Mouse (Mus musculus): Measurements from ENCODE around the gene Zc2hc1c. TPM values are rescaled to one million over a fixed set of nuclear protein-coding genes. Genes with fewer than 3 reads are reported as not detected.

Gene Zc2hc1c
- total and polyA plus RNA-seq, 3 experiments = 0.08 to 0.13 TPM; not detected in 1

DNA sequence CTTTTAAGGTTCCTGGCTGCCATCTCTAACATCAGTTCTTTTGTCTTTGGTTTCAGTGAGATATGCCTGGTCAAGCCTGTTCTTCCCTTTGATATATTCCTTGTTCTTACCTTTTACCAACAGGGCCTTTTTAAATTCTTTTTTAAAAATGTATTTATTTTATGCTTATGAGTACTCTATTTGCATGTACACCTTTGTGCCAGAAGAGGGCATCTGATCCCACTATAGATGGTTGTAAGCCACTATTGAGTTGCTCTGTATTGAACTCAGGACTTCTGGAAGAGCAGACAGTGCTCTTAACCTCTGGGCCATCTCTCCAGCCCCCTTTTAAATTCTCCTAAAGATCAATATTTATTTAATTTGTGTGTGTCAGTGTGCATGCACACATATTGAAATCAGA lies 4.5 kb downstream of the Zc2hc1c start:
- H3K4me2 ChIP-seq (ENCODE audit: insufficient read depth, low read depth, poor library complexity, severe bottlenecking) = no peak overlapping the region
- peaks cover 7 to 25% of the 10 kb centered on the region in 2 experiments; a peak in 3 of 4 replicates for H3K4me1 ChIP-seq (ENCODE audit: control insufficient read depth in 1 of 2, insufficient read depth in 2 of 2)
- no peak overlapping the region for H3K27ac ChIP-seq (ENCODE audit: insufficient read depth, low read depth)
- no peak overlapping the region for H3K9ac ChIP-seq (ENCODE audit: insufficient read depth, low read depth)
- peaks cover 12% of the 10 kb centered on the region for H3K9me3 ChIP-seq (replicated peaks; ENCODE audit: low read length)
- no peak for TF ChIP-seq PAX5 (IDR thresholded peaks at IDR 0.05; ENCODE audit: low read length)
- no peak for TF ChIP-seq SIN3A (IDR thresholded peaks at IDR 0.05; ENCODE audit: low read length)
- TF ChIP-seq SMC3 (IDR thresholded peaks at IDR 0.05; ENCODE audit: low read depth, low read length) = peak; percentile 30
- TF ChIP-seq RAD21 (IDR thresholded peaks at IDR 0.05; ENCODE audit: low read depth, low read length) = peak; percentile 19
- TF ChIP-seq MAX (IDR thresholded peaks at IDR 0.05; ENCODE audit: low read length) = no peak
- TF ChIP-seq POLR2A (IDR thresholded peaks at IDR 0.05; ENCODE audit: low read depth, low read length) = no peak
- peak in 1 of 2 experiments; percentile 47; a peak in 2 of 4 replicates for TF ChIP-seq CTCF (conservative IDR thresholded peaks at IDR 0.05 in 1 of 2, IDR thresholded peaks at IDR 0.05 in 1 of 2; ENCODE audit: low read depth in 2 of 2, low read length in 2 of 2)
- no peak for TF ChIP-seq UBTF (IDR thresholded peaks at IDR 0.05; ENCODE audit: low read depth, low read length)
- no peak for TF ChIP-seq TBP (conservative IDR thresholded peaks at IDR 0.05; ENCODE audit: low read depth, low read length)
- no peak for TF ChIP-seq NRF1 (IDR thresholded peaks at IDR 0.05; ENCODE audit: low read depth, low read length)
- no peak for TF ChIP-seq USF1 (IDR thresholded peaks at IDR 0.05; ENCODE audit: low read depth, low read length)
- TF ChIP-seq MAZ (IDR thresholded peaks at IDR 0.05; ENCODE audit: low read depth, low read length) = no peak
- TF ChIP-seq CHD1 (IDR thresholded peaks at IDR 0.05; ENCODE audit: low read depth, low read length) = no peak
- TF ChIP-seq ELF1 (IDR thresholded peaks at IDR 0.05; ENCODE audit: low read depth, low read length) = no peak
- no peak for TF ChIP-seq JUND (conservative IDR thresholded peaks at IDR 0.05; ENCODE audit: low read depth, low read length)
- TF ChIP-seq MAFK (IDR thresholded peaks at IDR 0.05; ENCODE audit: insufficient replicate concordance, low read length) = no peak
- no peak for TF ChIP-seq CHD2 (IDR thresholded peaks at IDR 0.05; ENCODE audit: low read length)
- no peak for TF ChIP-seq KAT2A (IDR thresholded peaks at IDR 0.05; ENCODE audit: insufficient replicate concordance, low read length)
- no peak for TF ChIP-seq HCFC1 (IDR thresholded peaks at IDR 0.05; ENCODE audit: low read depth, low read length)
- no peak for DNase-seq (ENCODE audit: extremely low read depth)
- H3K4me3 ChIP-seq (replicated peaks in 1 of 3; ENCODE audit: low read depth in 2 of 3, low read length in 2 of 3, poor library complexity in 1 of 3) = no peak overlapping the region
- H3K36me3 ChIP-seq (replicated peaks in 1 of 2; ENCODE audit: control insufficient read depth in 1 of 2, insufficient read depth in 1 of 2, low read length in 1 of 2) = peaks cover 0 to 3% of the 10 kb centered on the region in 2 experiments
- dilution Hi-C loops (cut with MboI; ENCODE audit: extremely low pct_ligation_motif_present, extremely low pct_unique_long_range_greater_than_20kb, low sequenced_read_pairs) = no loop called here
- in situ Hi-C loops (cut with MboI; ENCODE audit: low pct_ligation_motif_present, low pct_unique_long_range_greater_than_20kb, low sequenced_read_pairs) = loop anchor here (10.0 kb wide), 1 partner anchor 128 kb away; no protein-coding TSS in a partner anchor
- no peaks in the 10 kb centered on the region for H3K79me2 ChIP-seq (replicated peaks; ENCODE audit: control insufficient read depth, extremely low read depth, insufficient read depth, poor library complexity, severe bottlenecking)
- peaks cover 13% of the 10 kb centered on the region for H3K27me3 ChIP-seq (replicated peaks)

DNA sequence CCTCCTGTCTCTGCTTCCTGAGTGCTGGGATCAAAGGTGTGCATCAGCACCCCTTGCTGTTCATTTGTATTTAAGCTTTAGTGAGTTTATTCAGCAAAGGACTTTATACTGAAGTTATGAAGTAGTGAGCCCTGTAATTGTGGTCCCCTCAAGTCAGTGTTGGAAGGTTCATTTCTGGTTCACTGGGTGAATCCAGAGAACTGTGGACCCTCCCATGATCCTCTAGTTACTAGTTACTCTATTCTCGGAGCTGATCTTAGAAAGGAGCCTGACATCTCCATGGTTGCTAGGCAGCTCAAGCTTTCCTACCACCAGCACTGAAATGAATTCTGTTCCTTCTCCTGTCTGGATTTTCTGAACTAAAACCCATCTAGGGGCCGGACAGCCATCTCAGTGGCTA lies 7.1 kb downstream of the Zc2hc1c start:
- Histone ChIP-seq H3K9me3 (replicated peaks; ENCODE audit: low read length) (peaks cover 7% of the 10 kb centered on the region), H3K4me1 (ENCODE audit: control insufficient read depth in 1 of 2, insufficient read depth in 2 of 2) (peaks cover 2 to 8% of the 10 kb centered on the region in 2 experiments; a peak in 3 of 4 replicates), H3K27me3 (replicated peaks) (peaks cover 4% of the 10 kb centered on the region), H3K9ac (ENCODE audit: insufficient read depth, low read depth) (no peak overlapping the region), H3K4me2 (ENCODE audit: insufficient read depth, low read depth, poor library complexity, severe bottlenecking) (no peak overlapping the region), H3K4me3 (replicated peaks in 1 of 3; ENCODE audit: low read depth in 2 of 3, low read length in 2 of 3, poor library complexity in 1 of 3) (no peak overlapping the region), H3K79me2 (replicated peaks; ENCODE audit: control insufficient read depth, extremely low read depth, insufficient read depth, poor library complexity, severe bottlenecking) (no peaks in the 10 kb centered on the region), H3K36me3 (replicated peaks in 1 of 2; ENCODE audit: control insufficient read depth in 1 of 2, insufficient read depth in 1 of 2, low read length in 1 of 2) (peaks cover 8 to 20% of the 10 kb centered on the region in 2 experiments), H3K27ac (ENCODE audit: insufficient read depth, low read depth) (no peak overlapping the region)
- TF ChIP-seq ETS1 (conservative IDR thresholded peaks at IDR 0.05; ENCODE audit: low read depth, low read length) (no peak), JUND (conservative IDR thresholded peaks at IDR 0.05; ENCODE audit: low read depth, low read length) (no peak), MAZ (IDR thresholded peaks at IDR 0.05; ENCODE audit: low read depth, low read length) (no peak), MEF2A (IDR thresholded peaks at IDR 0.05; ENCODE audit: borderline replicate concordance, low read depth, low read length) (no peak), SIN3A (IDR thresholded peaks at IDR 0.05; ENCODE audit: low read length) (no peak), NELFE (IDR thresholded peaks at IDR 0.05; ENCODE audit: low read depth, low read length) (no peak), TCF12 (IDR thresholded peaks at IDR 0.05; ENCODE audit: low read depth, low read length) (no peak), CTCF (conservative IDR thresholded peaks at IDR 0.05 in 1 of 2, IDR thresholded peaks at IDR 0.05 in 1 of 2; ENCODE audit: low read depth in 2 of 2, low read length in 2 of 2) (no peak)
- no peak for DNase-seq (ENCODE audit: extremely low read depth)
- in situ Hi-C loops (cut with MboI; ENCODE audit: low pct_ligation_motif_present, low pct_unique_long_range_greater_than_20kb, low sequenced_read_pairs) (loop anchor here (10.0 kb wide), 1 partner anchor 131 kb away; no protein-coding TSS in a partner anchor), dilution Hi-C loops (cut with MboI; ENCODE audit: extremely low pct_ligation_motif_present, extremely low pct_unique_long_range_greater_than_20kb, low sequenced_read_pairs) (no loop called here)
